Mouse (Mus musculus) CH12.LX (cell line): ENCODE results near the gene Fgfr2. TPM values are rescaled to one million over a fixed set of nuclear protein-coding genes. Genes with fewer than 3 reads are reported as not detected.

Experiments
- DNase-seq: peaks from one replicate; pipeline ENCODE4 v3.0.0-alpha.2; 2013; ENCODE audit errors: extremely low read depth
- H3K27ac ChIP-seq: 2 replicates; pipeline ENCODE4 v1.5.1; 2012; ENCODE audit warnings: low read depth, mild to moderate bottlenecking, control low read depth, moderate library complexity; ENCODE audit not compliant: insufficient read depth
- H3K27me3 ChIP-seq: replicated peaks from 2 replicates; pipeline ENCODE3; 2012; ENCODE audit warnings: inconsistent platforms
- H3K36me3 ChIP-seq, 2 experiments: replicated peaks in 1 of 2; 2 replicates each; pipeline versions ENCODE3 to v1.6.1; 2012; ENCODE audit warnings: inconsistent platforms in 1 of 2, low read length in 1 of 2, mild to moderate bottlenecking in 1 of 2, mixed read lengths in 1 of 2, moderate library complexity in 1 of 2; ENCODE audit not compliant: control insufficient read depth in 1 of 2, insufficient read depth in 1 of 2
- H3K4me1 ChIP-seq, 2 experiments: 2 replicates each; pipeline ENCODE4 v1.6.1; 2012; ENCODE audit warnings: inconsistent platforms in 1 of 2, moderate library complexity in 1 of 2; ENCODE audit not compliant: insufficient read depth in 2 of 2, control insufficient read depth in 1 of 2
- H3K4me2 ChIP-seq: 2 replicates; pipeline ENCODE4 v1.6.1; 2012; ENCODE audit warnings: low read depth, mild to moderate bottlenecking, control low read depth; ENCODE audit not compliant: poor library complexity, insufficient read depth, severe bottlenecking
- H3K4me3 ChIP-seq, 3 experiments: fragments of 150-350 bp in 1 of 3; sonication (generic) in 1 of 3; replicated peaks in 1 of 3; 2 replicates each; pipeline versions ENCODE3 to v1.5.1; 2011 to 2012; ENCODE audit warnings: low read depth in 2 of 3, low read length in 2 of 3, mild to moderate bottlenecking in 2 of 3, moderate library complexity in 2 of 3, control low read depth in 1 of 3, improper control_type of control experiment in 1 of 3, inconsistent platforms in 1 of 3, mixed read lengths in 1 of 3; ENCODE audit not compliant: poor library complexity in 1 of 3
- H3K79me2 ChIP-seq: replicated peaks from 2 replicates; pipeline ENCODE4 v1.6.1; 2012; ENCODE audit warnings: mild to moderate bottlenecking, moderate library complexity; ENCODE audit not compliant: control insufficient read depth, poor library complexity, insufficient read depth, severe bottlenecking; ENCODE audit errors: extremely low read depth
- H3K9ac ChIP-seq: 2 replicates; pipeline ENCODE4 v1.6.1; 2012; ENCODE audit warnings: low read depth, mild to moderate bottlenecking, control low read depth, moderate library complexity; ENCODE audit not compliant: insufficient read depth
- H3K9me3 ChIP-seq: replicated peaks from 2 replicates; pipeline ENCODE3; 2012; ENCODE audit warnings: low read length, inconsistent platforms, mixed read lengths
- BHLHE40 ChIP-seq: IDR thresholded peaks from 2 replicates; pipeline ENCODE4 v1.6.1; 2011; ENCODE audit warnings: mild to moderate bottlenecking, low read depth, low read length, improper control_type of control experiment
- CHD1 ChIP-seq: IDR thresholded peaks from 2 replicates; pipeline ENCODE4 v1.6.1; 2012; ENCODE audit warnings: low read depth, low read length, improper control_type of control experiment, inconsistent platforms
- CTCF ChIP-seq, 2 experiments: IDR thresholded peaks in 1 of 2; conservative IDR thresholded peaks in 1 of 2; 2 replicates each; pipeline ENCODE4 v1.5.1; 2011 to 2012; ENCODE audit warnings: low read depth in 2 of 2, low read length in 2 of 2, improper control_type of control experiment in 1 of 2, inconsistent platforms in 1 of 2, mild to moderate bottlenecking in 1 of 2, moderate library complexity in 1 of 2
- E2F4 ChIP-seq: IDR thresholded peaks from 2 replicates; pipeline ENCODE4 v1.6.1; 2011; ENCODE audit warnings: low read depth, low read length, improper control_type of control experiment; ENCODE audit not compliant: insufficient replicate concordance
- ELF1 ChIP-seq: IDR thresholded peaks from 2 replicates; pipeline ENCODE4 v1.6.1; 2014; ENCODE audit warnings: low read depth, mild to moderate bottlenecking, inconsistent platforms, low read length, improper control_type of control experiment
- ETS1 ChIP-seq: conservative IDR thresholded peaks from 2 replicates; pipeline ENCODE4 v1.6.1; 2012; ENCODE audit warnings: low read depth, mild to moderate bottlenecking, inconsistent platforms, low read length, improper control_type of control experiment, moderate library complexity
- GABPA ChIP-seq: IDR thresholded peaks from 2 replicates; pipeline ENCODE4 v1.6.1; 2012; ENCODE audit warnings: low read depth, low read length, improper control_type of control experiment, inconsistent platforms; ENCODE audit not compliant: insufficient replicate concordance
- IRF4 ChIP-seq: IDR thresholded peaks from 2 replicates; pipeline ENCODE4 v1.6.1; 2014; ENCODE audit warnings: low read depth, mild to moderate bottlenecking, inconsistent platforms, low read length, improper control_type of control experiment
- MEF2A ChIP-seq: IDR thresholded peaks from 2 replicates; pipeline ENCODE4 v1.6.1; 2014; ENCODE audit warnings: low read depth, mild to moderate bottlenecking, inconsistent platforms, low read length, improper control_type of control experiment, borderline replicate concordance
- MYC ChIP-seq: IDR thresholded peaks from 2 replicates; pipeline ENCODE4 v1.6.1; 2011; ENCODE audit warnings: low read depth, mild to moderate bottlenecking, improper control_type of control experiment, low read length
- POLR2A ChIP-seq: IDR thresholded peaks from 2 replicates; pipeline ENCODE4 v1.6.1; 2011; ENCODE audit warnings: low read depth, mild to moderate bottlenecking, improper control_type of control experiment, low read length
- POLR2AphosphoS2 ChIP-seq: IDR thresholded peaks from 2 replicates; pipeline ENCODE4 v1.6.1; 2011; ENCODE audit warnings: low read depth, low read length, improper control_type of control experiment
- RAD21 ChIP-seq: IDR thresholded peaks from 2 replicates; pipeline ENCODE4 v1.6.1; 2011; ENCODE audit warnings: low read depth, mild to moderate bottlenecking, low read length, improper control_type of control experiment, moderate library complexity
- TBP ChIP-seq: conservative IDR thresholded peaks from 2 replicates; pipeline ENCODE4 v1.6.1; 2011; ENCODE audit warnings: low read depth, low read length, improper control_type of control experiment
- USF1 ChIP-seq: IDR thresholded peaks from 2 replicates; pipeline ENCODE4 v1.6.1; 2014; ENCODE audit warnings: low read depth, mild to moderate bottlenecking, inconsistent platforms, low read length, improper control_type of control experiment
- ZKSCAN1 ChIP-seq: IDR thresholded peaks from 2 replicates; pipeline ENCODE4 v1.6.1; 2012; ENCODE audit warnings: low read depth, inconsistent platforms, low read length, improper control_type of control experiment, borderline replicate concordance
- ZMIZ1 ChIP-seq: IDR thresholded peaks from 2 replicates; pipeline ENCODE4 v1.6.1; 2012; ENCODE audit warnings: low read depth, mild to moderate bottlenecking, inconsistent platforms, low read length, improper control_type of control experiment
- ZNF384 ChIP-seq: IDR thresholded peaks from 2 replicates; pipeline ENCODE4 v1.6.1; 2012; ENCODE audit warnings: low read depth, low read length, improper control_type of control experiment, inconsistent platforms
- dilution Hi-C: fragments of 300-500 bp; cut with MboI; formaldehyde crosslinking; loops from 2 replicates; pipeline ENCODE4 v1.14.3; 2020; ENCODE audit warnings: low sequenced_read_pairs; ENCODE audit not compliant: extremely low pct_unique_long_range_greater_than_20kb, extremely low pct_ligation_motif_present
- in situ Hi-C: fragments of 300-500 bp; cut with MboI; formaldehyde crosslinking; loops from 3 replicates; pipeline ENCODE4 v1.14.3; 2019; ENCODE audit warnings: low sequenced_read_pairs, low pct_ligation_motif_present, low pct_unique_long_range_greater_than_20kb, mixed read lengths
- polyA plus RNA-seq: library from polyadenylated mRNA; unstranded; fragments of >175 nt; gene quantifications from 2 replicates; pipeline ENCODE4 v1.2.1, GENCODE M21; 2012; ENCODE audit warnings: low read depth; ENCODE audit not compliant: insufficient read length
- total RNA-seq, 2 experiments: library from RNA; depleted of rRNA; stranded (reverse); fragments of 300-350 nt in 1 of 2; fragments of >200 nt in 1 of 2; gene quantifications; 2 replicates each; pipeline ENCODE4 v1.2.3; 2012 to 2014

The Fgfr2 gene
- total and polyA plus RNA-seq, 3 experiments = not detected

DNA sequence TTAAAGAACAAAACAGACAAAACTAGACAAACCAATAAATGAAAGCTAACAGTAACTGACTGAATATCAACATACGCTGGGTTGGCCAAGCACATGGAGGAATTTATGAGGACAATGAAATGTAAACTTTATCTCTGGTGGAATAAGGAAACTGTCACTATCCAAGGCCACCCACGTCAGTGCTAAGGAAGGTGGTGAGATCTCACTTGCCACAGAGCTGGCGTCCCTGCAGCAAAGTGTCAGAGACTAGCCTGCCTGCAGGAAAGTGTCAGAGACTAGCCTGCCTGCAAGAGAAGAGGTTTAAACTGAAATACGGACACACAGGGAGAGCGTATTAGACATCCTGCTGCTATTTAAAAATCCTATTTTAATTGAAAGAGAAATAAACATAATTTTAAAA lies 536.0 kb downstream of the Fgfr2 start:
- H3K79me2 ChIP-seq = no peaks in the 10 kb centered on the region
- TF ChIP-seq ELF1 = no peak
- TF ChIP-seq ZNF384 = no peak
- TF ChIP-seq CTCF (conservative IDR thresholded peaks at IDR 0.05 in 1 of 2, IDR thresholded peaks at IDR 0.05 in 1 of 2; ENCODE audit: low read depth in 2 of 2, low read length in 2 of 2) = no peak
- dilution Hi-C loops = no loop called here

GRCm38 (mm10) chr7:132585695-132586491 lies 537.3 kb downstream of the Fgfr2 start:
- H3K79me2 ChIP-seq = no peaks in the 10 kb centered on the region
- H3K4me2 ChIP-seq = no peak overlapping the region
- no peak overlapping the region for H3K9ac ChIP-seq
- no peak for DNase-seq
- no peaks in the 10 kb centered on the region for H3K36me3 ChIP-seq
- H3K4me3 ChIP-seq = no peak overlapping the region
- in situ Hi-C loops = no loop called here
- dilution Hi-C loops = no loop called here
- 0 out of 4 replicates have a peak, but pooled peaks cover 0 to 2% of the 10 kb centered on the region in 2 experiments for H3K4me1 ChIP-seq
- TF ChIP-seq CHD1 (no peak), ZKSCAN1 (no peak), ZMIZ1 (no peak), RAD21 (no peak), BHLHE40 (no peak), TBP (no peak), IRF4 (no peak), POLR2A (no peak), MYC (no peak), GABPA (no peak), ZNF384 (no peak), E2F4 (no peak), ETS1 (no peak)
- H3K27ac ChIP-seq = no peak overlapping the region
- H3K27me3 ChIP-seq = peaks cover 13% of the 10 kb centered on the region
- H3K9me3 ChIP-seq = no peaks in the 10 kb centered on the region

More for the DNA sequence above, 536.0 kb downstream of the Fgfr2 start:
- no peaks in the 10 kb centered on the region for H3K9me3 ChIP-seq
- no peak overlapping the region for H3K27ac ChIP-seq
- no peak overlapping the region for H3K4me3 ChIP-seq
- no peak for DNase-seq
- no peak overlapping the region for H3K4me2 ChIP-seq
- no peak overlapping the region for H3K9ac ChIP-seq
- no peaks in the 10 kb centered on the region for H3K36me3 ChIP-seq
- in situ Hi-C loops = no loop called here
- peaks cover 8% of the 10 kb centered on the region for H3K27me3 ChIP-seq
- H3K4me1 ChIP-seq = 0 out of 4 replicates have a peak, but pooled peaks cover 0 to 2% of the 10 kb centered on the region in 2 experiments

DNA sequence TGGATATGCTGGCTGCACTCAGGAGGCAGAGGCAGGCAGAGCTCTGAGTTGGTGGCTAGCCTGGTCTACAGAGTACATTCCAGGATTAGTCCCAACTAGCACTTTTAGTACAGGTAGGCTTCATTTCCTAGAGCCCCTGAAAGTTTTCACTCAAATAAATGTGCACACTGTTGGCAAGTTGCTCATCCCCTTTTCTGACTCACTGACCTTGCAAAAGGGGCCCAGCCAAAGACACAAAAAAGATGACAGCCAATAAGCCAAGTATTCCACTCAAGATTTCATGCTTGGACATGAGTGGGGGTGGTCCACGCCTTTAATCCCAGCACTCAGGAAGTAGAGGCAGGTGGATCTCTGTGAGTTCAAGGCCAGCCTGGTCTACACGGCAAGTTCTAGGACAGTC lies 541.7 kb downstream of the Fgfr2 start:
- no peaks in the 10 kb centered on the region for H3K79me2 ChIP-seq
- peaks cover 2 to 6% of the 10 kb centered on the region in 2 experiments; a peak in 2 of 4 replicates for H3K4me1 ChIP-seq
- no peak overlapping the region for H3K27ac ChIP-seq
- DNase-seq = no peak
- peaks cover 35% of the 10 kb centered on the region for H3K27me3 ChIP-seq
- H3K4me3 ChIP-seq = no peak overlapping the region
- H3K4me2 ChIP-seq = no peak overlapping the region
- TF ChIP-seq E2F4 = no peak
- TF ChIP-seq MEF2A = no peak
- TF ChIP-seq USF1 = no peak
- TF ChIP-seq POLR2AphosphoS2 = no peak
- TF ChIP-seq ELF1 = no peak
- H3K9ac ChIP-seq = no peak overlapping the region
- dilution Hi-C loops (no loop called here), in situ Hi-C loops (no loop called here)
- H3K9me3 ChIP-seq = no peaks in the 10 kb centered on the region
- no peaks in the 10 kb centered on the region for H3K36me3 ChIP-seq
